Mouse (Mus musculus) liver, adult 2 months (tissue): ENCODE results near the gene Cacna2d1.

Experiments
- CTCF ChIP-seq: fragments of 200-500 bp; IDR thresholded peaks from 2 replicates; pipeline ENCODE4 v1.5.1; 2011; ENCODE audit warnings: low read depth, low read length, control low read depth
- POLR2A ChIP-seq: fragments of 200-500 bp; IDR thresholded peaks from 2 replicates; pipeline ENCODE4 v1.6.1; 2011; ENCODE audit warnings: low read length, control low read depth; ENCODE audit not compliant: insufficient read depth; ENCODE audit errors: extremely low read depth

GRCm38 (mm10) chr5:16028881-16029280 is 94.4 kb downstream of the Cacna2d1 start:
- no peak for TF ChIP-seq CTCF
- no peak for TF ChIP-seq POLR2A
